Mouse (Mus musculus): ENCODE measurements at regions not wholly inside any gene's neighbourhood (a gene's known extent, or its start where the extent isn't known, plus 50 kb on each side); places are given as distances from the start of the nearest gene placed in this dataset.

- no peak overlapping the region for H3K4me3 ChIP-seq (replicated peaks; ENCODE audit: low read length)
- no peaks in the 10 kb centered on the region for H3K4me1 ChIP-seq (ENCODE audit: control insufficient read depth, insufficient read depth, low read length)
- no peaks in the 10 kb centered on the region for H3K36me3 ChIP-seq (ENCODE audit: control insufficient read depth, insufficient read depth, low read length)
- H3K9ac ChIP-seq (ENCODE audit: low read depth, low read length, severe bottlenecking): no peak overlapping the region
- ATAC-seq (ENCODE audit: low FRiP score, low read depth) (no peak), DNase-seq (ENCODE audit: low spot score) (no peak)
- 67% methylated on average over 6 of the region's 6 CpGs for WGBS
- no peak for TF ChIP-seq POLR2A (IDR thresholded peaks at IDR 0.05; ENCODE audit: borderline replicate concordance, extremely low read depth, insufficient read depth, insufficient read length)
- no peaks in the 10 kb centered on the region for H3K9me3 ChIP-seq (ENCODE audit: control insufficient read depth, low read length)
- no peak overlapping the region for H3K4me2 ChIP-seq (replicated peaks; ENCODE audit: low read depth, low read length, severe bottlenecking)
- no peaks in the 10 kb centered on the region for H3K27me3 ChIP-seq (ENCODE audit: control insufficient read depth, insufficient read depth, low read length)
- no peak overlapping the region for H3K27ac ChIP-seq (replicated peaks; ENCODE audit: low read depth, low read length)
Observed at GRCm38 (mm10) chr4:52152565-52153164, 286.4 kb upstream of the Smc2 start.

DNA sequence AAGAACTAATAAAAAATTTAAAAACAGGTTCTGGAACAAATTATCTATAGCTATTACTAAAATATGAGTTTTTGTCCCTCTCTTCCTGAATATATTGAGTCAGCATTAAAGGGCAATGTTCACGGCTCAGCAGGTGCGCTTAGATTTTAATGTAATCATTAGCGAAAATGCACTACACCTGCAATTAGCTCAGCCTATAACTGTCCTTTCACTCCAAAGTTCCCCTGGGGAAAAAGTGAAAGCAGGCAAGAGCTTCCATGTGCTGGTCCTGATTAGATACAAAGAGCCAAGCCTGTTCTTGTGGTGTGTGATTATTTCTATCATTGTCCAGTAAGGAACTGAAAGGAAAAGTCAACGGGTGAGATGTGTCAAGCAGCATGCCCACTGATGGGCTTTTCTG is 262.8 kb upstream of the Smc2 start:
- Histone ChIP-seq H3K27ac (replicated peaks; ENCODE audit: low read depth, low read length) (no peak overlapping the region), H3K4me3 (replicated peaks; ENCODE audit: low read length) (no peak overlapping the region), H3K36me3 (ENCODE audit: control insufficient read depth, insufficient read depth, low read length) (no peaks in the 10 kb centered on the region), H3K27me3 (ENCODE audit: control insufficient read depth, insufficient read depth, low read length) (no peaks in the 10 kb centered on the region), H3K4me2 (replicated peaks; ENCODE audit: low read depth, low read length, severe bottlenecking) (no peak overlapping the region), H3K4me1 (ENCODE audit: control insufficient read depth, insufficient read depth, low read length) (no peaks in the 10 kb centered on the region), H3K9me3 (ENCODE audit: control insufficient read depth, low read length) (no peaks in the 10 kb centered on the region), H3K9ac (ENCODE audit: low read depth, low read length, severe bottlenecking) (no peak overlapping the region)
- no peak for ATAC-seq (ENCODE audit: low FRiP score, low read depth)
- TF ChIP-seq POLR2A (IDR thresholded peaks at IDR 0.05; ENCODE audit: borderline replicate concordance, extremely low read depth, insufficient read depth, insufficient read length): no peak
- no peak for DNase-seq (ENCODE audit: low spot score)
- 55% methylated on average over 4 of the region's 4 CpGs for WGBS

- Histone ChIP-seq H3K9ac (ENCODE audit: low read depth, low read length, severe bottlenecking) (no peak overlapping the region), H3K27me3 (ENCODE audit: control insufficient read depth, insufficient read depth, low read length) (no peaks in the 10 kb centered on the region), H3K4me1 (ENCODE audit: control insufficient read depth, insufficient read depth, low read length) (no peaks in the 10 kb centered on the region), H3K4me3 (replicated peaks; ENCODE audit: low read length) (no peak overlapping the region), H3K36me3 (ENCODE audit: control insufficient read depth, insufficient read depth, low read length) (no peaks in the 10 kb centered on the region), H3K9me3 (ENCODE audit: control insufficient read depth, low read length) (no peaks in the 10 kb centered on the region), H3K4me2 (replicated peaks; ENCODE audit: low read depth, low read length, severe bottlenecking) (no peak overlapping the region), H3K27ac (replicated peaks; ENCODE audit: low read depth, low read length) (no peak overlapping the region)
- no peak for TF ChIP-seq POLR2A (IDR thresholded peaks at IDR 0.05; ENCODE audit: borderline replicate concordance, extremely low read depth, insufficient read depth, insufficient read length)
- DNase-seq (ENCODE audit: low spot score) (no peak), ATAC-seq (ENCODE audit: low FRiP score, low read depth) (no peak)
- WGBS: 85% methylated on average over 3 of the region's 3 CpGs
Observed at GRCm38 (mm10) chr4:52197777-52198176, 241.3 kb upstream of the Smc2 start.

- ATAC-seq (ENCODE audit: low FRiP score, low read depth): no peak
- no peak overlapping the region for H3K4me3 ChIP-seq (replicated peaks; ENCODE audit: low read length)
- no peak for DNase-seq (ENCODE audit: low spot score)
- no peak for TF ChIP-seq POLR2A (IDR thresholded peaks at IDR 0.05; ENCODE audit: borderline replicate concordance, extremely low read depth, insufficient read depth, insufficient read length)
- no peak overlapping the region for H3K9ac ChIP-seq (ENCODE audit: low read depth, low read length, severe bottlenecking)
- no peaks in the 10 kb centered on the region for H3K4me1 ChIP-seq (ENCODE audit: control insufficient read depth, insufficient read depth, low read length)
- no peak overlapping the region for H3K4me2 ChIP-seq (replicated peaks; ENCODE audit: low read depth, low read length, severe bottlenecking)
- no peaks in the 10 kb centered on the region for H3K27me3 ChIP-seq (ENCODE audit: control insufficient read depth, insufficient read depth, low read length)
- H3K36me3 ChIP-seq (ENCODE audit: control insufficient read depth, insufficient read depth, low read length): no peaks in the 10 kb centered on the region
- no peak overlapping the region for H3K27ac ChIP-seq (replicated peaks; ENCODE audit: low read depth, low read length)
- no peaks in the 10 kb centered on the region for H3K9me3 ChIP-seq (ENCODE audit: control insufficient read depth, low read length)
Observed at GRCm38 (mm10) chr4:52210601-52211000, 228.4 kb upstream of the Smc2 start.

GRCm38 (mm10) chr4:52211022-52211421 is 228.0 kb upstream of the Smc2 start:
- DNase-seq (ENCODE audit: low spot score) (no peak), ATAC-seq (ENCODE audit: low FRiP score, low read depth) (no peak)
- H3K4me3 ChIP-seq (replicated peaks; ENCODE audit: low read length): no peak overlapping the region
- H3K9me3 ChIP-seq (ENCODE audit: control insufficient read depth, low read length): no peaks in the 10 kb centered on the region
- no peaks in the 10 kb centered on the region for H3K36me3 ChIP-seq (ENCODE audit: control insufficient read depth, insufficient read depth, low read length)
- H3K4me2 ChIP-seq (replicated peaks; ENCODE audit: low read depth, low read length, severe bottlenecking): no peak overlapping the region
- H3K27me3 ChIP-seq (ENCODE audit: control insufficient read depth, insufficient read depth, low read length): no peaks in the 10 kb centered on the region
- 44% methylated on average over 5 of the region's 5 CpGs for WGBS
- H3K4me1 ChIP-seq (ENCODE audit: control insufficient read depth, insufficient read depth, low read length): no peaks in the 10 kb centered on the region
- no peak for TF ChIP-seq POLR2A (IDR thresholded peaks at IDR 0.05; ENCODE audit: borderline replicate concordance, extremely low read depth, insufficient read depth, insufficient read length)
- no peak overlapping the region for H3K27ac ChIP-seq (replicated peaks; ENCODE audit: low read depth, low read length)
- H3K9ac ChIP-seq (ENCODE audit: low read depth, low read length, severe bottlenecking): no peak overlapping the region

- Histone ChIP-seq H3K4me3 (replicated peaks; ENCODE audit: low read length) (no peak overlapping the region), H3K4me2 (replicated peaks; ENCODE audit: low read depth, low read length, severe bottlenecking) (no peak overlapping the region), H3K36me3 (ENCODE audit: control insufficient read depth, insufficient read depth, low read length) (no peaks in the 10 kb centered on the region), H3K4me1 (ENCODE audit: control insufficient read depth, insufficient read depth, low read length) (no peaks in the 10 kb centered on the region), H3K27me3 (ENCODE audit: control insufficient read depth, insufficient read depth, low read length) (no peaks in the 10 kb centered on the region), H3K27ac (replicated peaks; ENCODE audit: low read depth, low read length) (no peak overlapping the region), H3K9ac (ENCODE audit: low read depth, low read length, severe bottlenecking) (no peak overlapping the region), H3K9me3 (ENCODE audit: control insufficient read depth, low read length) (no peaks in the 10 kb centered on the region)
- 0 out of 2 replicates have a peak, but pooled peaks have one; percentile 53 for ATAC-seq (ENCODE audit: low FRiP score, low read depth)
- no peak for TF ChIP-seq POLR2A (IDR thresholded peaks at IDR 0.05; ENCODE audit: borderline replicate concordance, extremely low read depth, insufficient read depth, insufficient read length)
- WGBS: 69% methylated on average over 3 of the region's 3 CpGs
- no peak for DNase-seq (ENCODE audit: low spot score)
Observed at GRCm38 (mm10) chr4:52213363-52213762, 225.7 kb upstream of the Smc2 start.

Measured in limb, embryonic 14.5 days (tissue).